Mouse (Mus musculus) myocyte (in vitro differentiated cells): Measurements from ENCODE around the gene Tesk2.
"Not testable (repeated sequence)": the region's sequence is repeated elsewhere in the genome, so short reads cannot be mapped to it uniquely, and the experiment has no call there.

ENCODE experiments used
- CEBPB ChIP-seq: IDR thresholded peaks from 2 replicates; pipeline ENCODE4 v1.6.1; 2011; ENCODE audit warnings: mild to moderate bottlenecking, moderate library complexity; ENCODE audit not compliant: poor library complexity, insufficient read depth, severe bottlenecking
- E2F4 ChIP-seq: IDR thresholded peaks from one replicate; pipeline ENCODE4 v1.6.1; 2011; ENCODE audit warnings: mild to moderate bottlenecking, control low read depth, moderate library complexity; ENCODE audit not compliant: insufficient read depth
- MAX ChIP-seq: IDR thresholded peaks from one replicate; pipeline ENCODE4 v1.6.1; 2011; ENCODE audit warnings: low read depth, mild to moderate bottlenecking, control low read depth
- MYOD1 ChIP-seq, 3 experiments: IDR thresholded peaks; one replicate each; pipeline ENCODE4 v1.6.1; 2011; ENCODE audit warnings: control low read depth in 2 of 3, low read depth in 2 of 3, mild to moderate bottlenecking in 2 of 3, moderate library complexity in 1 of 3; ENCODE audit not compliant: insufficient read length in 2 of 3, control insufficient read depth in 1 of 3
- MYOG ChIP-seq, 3 experiments: IDR thresholded peaks; one replicate each; pipeline ENCODE4 v1.6.1; 2011; ENCODE audit warnings: control low read depth in 2 of 3, low read depth in 2 of 3, mild to moderate bottlenecking in 2 of 3; ENCODE audit not compliant: insufficient read length in 2 of 3, control insufficient read depth in 1 of 3, insufficient read depth in 1 of 3
- POLR2A ChIP-seq: IDR thresholded peaks from one replicate; pipeline ENCODE4 v1.6.1; 2011; ENCODE audit warnings: low read depth, mild to moderate bottlenecking, control low read depth, moderate library complexity; ENCODE audit not compliant: insufficient read length
- POLR2AphosphoS2 ChIP-seq: IDR thresholded peaks from one replicate; pipeline ENCODE4 v1.6.1; 2011; ENCODE audit warnings: low read depth, control low read depth; ENCODE audit not compliant: insufficient read length
- REST ChIP-seq: IDR thresholded peaks from one replicate; pipeline ENCODE4 v1.6.1; 2011; ENCODE audit warnings: mild to moderate bottlenecking, control low read depth, moderate library complexity; ENCODE audit not compliant: insufficient read depth, insufficient read length
- SRF ChIP-seq: IDR thresholded peaks from one replicate; pipeline ENCODE4 v1.6.1; 2011; ENCODE audit warnings: low read depth; ENCODE audit not compliant: control insufficient read depth, insufficient read length
- TCF12 ChIP-seq: IDR thresholded peaks from one replicate; pipeline ENCODE4 v1.6.1; 2011; ENCODE audit warnings: mild to moderate bottlenecking, control low read depth; ENCODE audit not compliant: poor library complexity, insufficient read depth, severe bottlenecking
- TCF3 ChIP-seq: IDR thresholded peaks from one replicate; pipeline ENCODE4 v1.6.1; 2011; ENCODE audit warnings: low read depth, control low read depth; ENCODE audit not compliant: insufficient read length
- USF1 ChIP-seq: IDR thresholded peaks from one replicate; pipeline ENCODE4 v1.6.1; 2011; ENCODE audit warnings: low read depth, mild to moderate bottlenecking, control low read depth, moderate library complexity

DNA sequence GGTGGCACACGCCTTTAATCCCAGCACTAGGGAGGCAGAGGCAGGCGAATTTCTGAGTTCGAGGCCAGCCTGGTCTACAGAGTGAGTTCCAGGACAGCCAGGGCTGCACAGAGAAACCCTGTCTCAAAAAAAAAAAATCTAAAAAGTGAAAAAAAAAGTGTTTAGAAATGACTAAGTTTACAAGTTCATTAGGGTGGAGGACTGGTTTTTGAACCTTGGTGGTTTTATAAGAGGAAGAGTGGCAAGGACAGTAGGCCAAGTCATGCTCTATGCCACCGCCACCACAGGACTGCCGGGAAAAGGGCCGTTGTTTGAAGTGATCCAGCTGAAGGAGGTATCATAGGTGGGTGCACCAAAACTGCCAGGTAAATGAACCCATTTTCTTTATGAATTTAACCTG, 46.0 kb upstream of the Tesk2 start:
- not testable (repeated sequence) for TF ChIP-seq TCF12; POLR2A; REST; CEBPB; MAX; USF1; E2F4; MYOD1 (IDR thresholded peaks at IDR 0.05; ENCODE audit: control insufficient read depth in 1 of 3, insufficient read length in 2 of 3, low read depth in 2 of 3); POLR2AphosphoS2; MYOG (IDR thresholded peaks at IDR 0.05; ENCODE audit: control insufficient read depth in 1 of 3, insufficient read depth in 1 of 3, insufficient read length in 2 of 3, low read depth in 2 of 3); TCF3; SRF
